Mouse (Mus musculus) midbrain, embryonic 16.5 days (tissue): ENCODE results near the gene Sept10. TPM values are rescaled to one million over a fixed set of nuclear protein-coding genes. Genes with fewer than 3 reads are reported as not detected.

Experiments used
- ATAC-seq: fragments of 200-750 bp; cut with Nextera tagmentation; 2 replicates; pipeline ENCODE4 v1.8.0; 2017; ENCODE audit warnings: moderate TSS enrichment
- H3K27ac ChIP-seq: fragments of 300-500 bp; sonication (generic); 2 replicates; pipeline ENCODE4 v1.5.1; 2014; ENCODE audit warnings: mild to moderate bottlenecking, low read length, mixed read lengths
- H3K27me3 ChIP-seq: fragments of 300-500 bp; sonication (generic); 2 replicates; pipeline ENCODE4 v1.6.1; 2014; ENCODE audit warnings: low read depth, low read length, mixed read lengths; ENCODE audit not compliant: control insufficient read depth, insufficient read depth
- H3K36me3 ChIP-seq: fragments of 300-500 bp; sonication (generic); 2 replicates; pipeline ENCODE4 v1.6.1; 2014; ENCODE audit warnings: mild to moderate bottlenecking, low read length, moderate library complexity, mixed read lengths; ENCODE audit not compliant: control insufficient read depth, insufficient read depth
- H3K4me1 ChIP-seq: fragments of 300-500 bp; sonication (generic); 2 replicates; pipeline ENCODE4 v1.6.1; 2014; ENCODE audit warnings: mild to moderate bottlenecking, low read length, mixed read lengths; ENCODE audit not compliant: control insufficient read depth, insufficient read depth
- H3K4me2 ChIP-seq: fragments of 300-500 bp; sonication (generic); 2 replicates; pipeline ENCODE4 v1.6.1; 2014; ENCODE audit warnings: mild to moderate bottlenecking, low read length, mixed read lengths
- H3K4me3 ChIP-seq: fragments of 300-500 bp; sonication (generic); 2 replicates; pipeline ENCODE4 v1.5.1; 2014; ENCODE audit warnings: low read depth, mild to moderate bottlenecking, low read length, moderate library complexity, mixed read lengths
- H3K9ac ChIP-seq: fragments of 300-500 bp; sonication (generic); 2 replicates; pipeline ENCODE4 v1.6.1; 2014; ENCODE audit warnings: low read depth, low read length, mixed read lengths
- H3K9me3 ChIP-seq: fragments of 300-500 bp; sonication (generic); replicated peaks from 2 replicates; pipeline ENCODE4 v1.6.1; 2014; ENCODE audit warnings: mild to moderate bottlenecking, low read length, mixed read lengths; ENCODE audit not compliant: control insufficient read depth, poor library complexity, severe bottlenecking
- WGBS: fragments of 180-500 bp; shearing (Covaris S2); extraction: QIAGEN DNeasy Blood & Tissue Kit; methylation state at CpG from one replicate; pipeline ENCODE4 v1.1.7; 2014; 5-methylcytosine and 5-hydroxymethylcytosine counted together
- polyA plus RNA-seq: library from polyadenylated mRNA; unstranded; fragments of >200 nt; fragmentation: Nextera tagmentation; extraction: Ambion mirVana; gene quantifications from 2 replicates; pipeline ENCODE4 v1.2.1, GENCODE M21; 2015

Sept10 gene
- polyA plus RNA-seq, 1 experiment from 2014 or later: 10.4 TPM

DNA sequence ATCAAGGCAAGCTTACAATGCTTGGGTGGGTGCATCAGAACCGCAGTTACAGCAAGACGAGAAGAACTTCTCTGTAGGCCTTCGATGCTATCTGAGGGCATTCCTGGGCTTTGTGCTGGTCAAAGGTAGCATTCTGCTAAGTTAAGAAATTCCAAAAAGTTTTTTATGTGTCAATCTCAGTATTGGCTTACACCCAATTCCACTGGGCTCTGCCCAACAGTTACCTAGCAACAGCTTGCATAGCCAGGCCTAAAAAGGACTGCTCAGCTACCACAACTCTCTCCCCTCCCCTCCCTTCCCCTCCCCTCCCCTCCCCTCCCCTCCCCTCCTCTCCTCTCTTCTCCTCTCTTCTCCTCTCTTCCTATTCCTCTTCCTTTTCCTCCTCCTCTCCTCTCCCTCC is 40.0 kb upstream of the Sept10 start:
- Histone ChIP-seq H3K4me1 (no peaks in the 10 kb centered on the region; the same call in 1 of the 2 replicates), H3K4me3 (no peak overlapping the region), H3K27me3 (no peaks in the 10 kb centered on the region), H3K9ac (no peak overlapping the region), H3K4me2 (no peak overlapping the region), H3K27ac (no peak overlapping the region), H3K36me3 (no peaks in the 10 kb centered on the region), H3K9me3 (no peaks in the 10 kb centered on the region)
- ATAC-seq: no peak
- WGBS: 59% methylated on average over 3 of the region's 3 CpGs

DNA sequence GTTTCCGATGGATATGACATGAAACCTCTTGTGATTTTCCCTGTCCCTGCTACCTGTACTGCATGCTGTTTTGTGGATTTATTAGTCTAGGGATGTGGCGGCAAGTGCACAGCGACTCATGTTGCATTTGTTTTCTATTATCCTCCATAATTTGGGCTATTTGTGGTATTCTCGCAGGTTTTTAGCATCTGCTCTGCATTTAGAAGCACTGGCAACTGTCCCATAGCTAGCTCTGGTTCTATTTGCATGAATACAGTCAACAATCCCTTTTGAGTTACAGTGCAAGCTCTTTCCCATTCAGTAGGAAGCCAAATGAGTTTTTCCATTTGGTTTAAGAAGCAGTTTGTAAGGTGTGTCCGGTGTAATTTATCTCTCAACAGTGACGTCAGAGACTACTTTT is 37.9 kb upstream of the Sept10 start:
- no peak for ATAC-seq
- Histone ChIP-seq H3K4me1 (no peaks in the 10 kb centered on the region; the same call in 1 of the 2 replicates), H3K36me3 (no peaks in the 10 kb centered on the region), H3K4me3 (no peak overlapping the region), H3K9me3 (no peaks in the 10 kb centered on the region), H3K27me3 (no peaks in the 10 kb centered on the region), H3K27ac (no peak overlapping the region), H3K4me2 (no peak overlapping the region), H3K9ac (no peak overlapping the region)
- WGBS: 83% methylated on average over 6 of the region's 6 CpGs

DNA sequence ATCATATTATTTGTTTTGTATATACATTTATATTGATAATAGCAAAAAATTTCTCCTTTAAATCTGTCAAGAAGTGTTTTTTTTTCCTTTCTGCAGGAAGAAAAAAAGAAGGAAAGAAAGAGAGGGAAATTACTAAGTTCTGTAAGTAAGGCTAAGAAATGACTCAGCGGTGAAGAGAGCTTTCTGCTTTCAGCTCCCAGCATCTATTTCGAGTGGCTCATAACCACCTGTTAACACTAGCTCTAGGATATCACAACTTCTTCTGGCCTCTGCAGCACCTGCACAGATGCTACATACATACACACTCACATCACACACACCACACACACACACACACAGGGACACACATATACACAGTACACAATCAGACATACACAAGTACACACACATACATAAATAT is 34.9 kb upstream of the Sept10 start:
- 92% methylated on average over 2 of the region's 2 CpGs for WGBS

DNA sequence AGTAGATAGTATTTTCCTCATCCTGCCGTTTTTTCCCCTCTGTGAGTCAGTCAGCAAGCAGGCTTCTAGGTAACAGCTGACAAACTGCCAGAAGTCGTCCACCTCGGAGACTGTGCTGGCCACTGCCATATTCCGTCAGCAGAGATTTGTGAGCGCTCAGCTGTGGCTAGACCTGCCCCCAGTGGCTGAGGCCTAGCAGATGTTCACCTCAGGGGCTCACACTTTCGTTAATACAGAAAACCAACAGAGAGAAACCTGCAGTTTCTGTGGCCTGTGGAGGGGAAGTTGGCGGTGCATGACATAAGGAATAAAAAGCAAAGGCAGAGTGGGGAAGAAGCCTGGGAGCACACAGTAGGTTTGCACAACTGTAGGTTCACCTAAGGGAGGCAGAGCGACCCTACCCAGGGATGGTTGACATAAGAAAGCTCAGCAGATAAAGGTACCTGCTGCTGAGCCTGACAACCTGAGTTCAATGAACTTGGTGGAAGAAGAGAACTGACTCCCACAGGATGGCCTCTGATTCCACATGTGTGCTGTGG is 32.0 kb upstream of the Sept10 start:
- no peak for ATAC-seq

More for the DNA sequence above, 34.9 kb upstream of the Sept10 start:
- Histone ChIP-seq H3K36me3 (no peaks in the 10 kb centered on the region), H3K27ac (no peak overlapping the region), H3K4me3 (no peak overlapping the region), H3K4me1 (no peaks in the 10 kb centered on the region), H3K4me2 (no peak overlapping the region), H3K27me3 (no peaks in the 10 kb centered on the region), H3K9me3 (no peaks in the 10 kb centered on the region), H3K9ac (no peak overlapping the region)
- no peak for ATAC-seq

DNA sequence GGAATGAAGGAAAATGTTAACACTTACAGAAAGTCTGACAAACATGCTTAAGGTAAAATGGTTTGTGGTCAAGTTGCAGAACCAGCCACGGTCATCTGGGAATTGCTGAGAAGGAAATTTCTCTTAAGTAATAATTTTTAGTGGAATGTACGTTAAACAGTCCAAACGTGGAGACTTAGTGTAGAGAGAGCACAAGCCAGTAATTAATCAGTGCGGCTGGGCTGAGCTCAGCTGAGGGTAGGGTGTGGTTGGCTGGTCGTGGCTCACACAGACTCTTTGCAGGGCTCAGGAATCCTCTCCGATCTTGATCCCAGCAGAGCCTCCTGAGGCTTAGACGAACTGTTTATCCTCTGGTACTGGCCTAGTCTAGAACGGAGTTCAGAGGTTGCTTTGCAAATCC is 30.7 kb upstream of the Sept10 start:
- Histone ChIP-seq H3K9ac (no peak overlapping the region), H3K9me3 (0 out of 2 replicates have a peak, but pooled peaks cover 2% of the 10 kb centered on the region), H3K4me3 (no peak overlapping the region), H3K36me3 (no peaks in the 10 kb centered on the region), H3K27me3 (no peaks in the 10 kb centered on the region), H3K4me1 (no peaks in the 10 kb centered on the region), H3K27ac (no peak overlapping the region), H3K4me2 (no peak overlapping the region)
- no peak for ATAC-seq
- WGBS: 79% methylated on average over 8 of the region's 8 CpGs

More for the DNA sequence above, 32.0 kb upstream of the Sept10 start:
- no peak overlapping the region for H3K27ac ChIP-seq
- no peaks in the 10 kb centered on the region for H3K4me1 ChIP-seq
- no peak overlapping the region for H3K4me2 ChIP-seq
- H3K9ac ChIP-seq: no peak overlapping the region
- no peaks in the 10 kb centered on the region for H3K36me3 ChIP-seq
- H3K27me3 ChIP-seq: no peaks in the 10 kb centered on the region
- 73% methylated on average over 8 of the region's 8 CpGs for WGBS
- no peak overlapping the region for H3K4me3 ChIP-seq
- 0 out of 2 replicates have a peak, but pooled peaks cover 2% of the 10 kb centered on the region for H3K9me3 ChIP-seq

DNA sequence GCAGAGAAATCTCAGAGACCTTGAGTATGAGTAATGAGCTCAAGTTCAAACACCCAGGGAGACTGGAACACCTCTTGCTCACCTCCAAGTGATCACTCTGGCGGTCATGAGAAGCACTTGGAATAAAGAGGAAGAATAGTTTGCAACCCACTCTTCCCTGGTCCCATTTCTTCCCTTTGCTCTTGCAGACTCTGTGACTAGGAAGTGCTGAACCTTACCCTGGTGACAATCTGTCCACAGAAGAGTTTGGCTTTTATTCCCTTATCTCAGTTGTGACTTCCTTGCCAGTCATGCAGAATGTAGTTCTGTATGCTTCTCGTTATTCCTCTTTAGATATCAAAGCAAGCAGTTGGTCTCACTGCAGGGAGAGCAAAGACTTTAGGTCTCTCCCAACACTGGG is 30.3 kb upstream of the Sept10 start:
- Histone ChIP-seq H3K27me3 (no peaks in the 10 kb centered on the region), H3K27ac (no peak overlapping the region), H3K9me3 (0 out of 2 replicates have a peak, but pooled peaks cover 2% of the 10 kb centered on the region), H3K4me1 (no peaks in the 10 kb centered on the region), H3K9ac (no peak overlapping the region), H3K4me3 (no peak overlapping the region), H3K36me3 (no peaks in the 10 kb centered on the region), H3K4me2 (no peak overlapping the region)
- no peak for ATAC-seq
- WGBS: 86% methylated on average over 2 of the region's 2 CpGs

DNA sequence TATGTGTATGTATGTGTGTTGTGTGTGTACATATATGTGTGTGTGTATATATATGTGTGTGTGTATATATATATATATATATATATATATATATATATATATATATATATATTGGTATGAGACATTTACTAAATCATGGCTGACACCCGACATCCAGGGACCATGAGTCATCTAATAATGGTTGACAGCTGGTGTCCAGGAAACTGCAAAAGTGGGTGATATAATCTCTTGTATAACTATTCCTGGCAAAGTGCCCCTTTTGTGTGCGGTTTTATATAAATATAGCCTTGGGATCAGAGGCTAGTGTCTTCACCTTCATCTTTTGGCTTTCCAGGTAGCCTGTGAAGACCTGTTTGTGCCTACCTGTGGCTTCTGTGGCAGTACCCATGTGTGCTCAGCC is 29.0 kb upstream of the Sept10 start:
- WGBS: 93% methylated on average over 2 of the region's 2 CpGs
- no peaks in the 10 kb centered on the region for H3K27me3 ChIP-seq
- H3K4me3 ChIP-seq: no peak overlapping the region
- no peaks in the 10 kb centered on the region for H3K4me1 ChIP-seq
- H3K4me2 ChIP-seq: no peak overlapping the region
- 0 out of 2 replicates have a peak, but pooled peaks cover 2% of the 10 kb centered on the region for H3K9me3 ChIP-seq
- ATAC-seq: no peak
- H3K36me3 ChIP-seq: no peaks in the 10 kb centered on the region
- H3K9ac ChIP-seq: no peak overlapping the region
- no peak overlapping the region for H3K27ac ChIP-seq

DNA sequence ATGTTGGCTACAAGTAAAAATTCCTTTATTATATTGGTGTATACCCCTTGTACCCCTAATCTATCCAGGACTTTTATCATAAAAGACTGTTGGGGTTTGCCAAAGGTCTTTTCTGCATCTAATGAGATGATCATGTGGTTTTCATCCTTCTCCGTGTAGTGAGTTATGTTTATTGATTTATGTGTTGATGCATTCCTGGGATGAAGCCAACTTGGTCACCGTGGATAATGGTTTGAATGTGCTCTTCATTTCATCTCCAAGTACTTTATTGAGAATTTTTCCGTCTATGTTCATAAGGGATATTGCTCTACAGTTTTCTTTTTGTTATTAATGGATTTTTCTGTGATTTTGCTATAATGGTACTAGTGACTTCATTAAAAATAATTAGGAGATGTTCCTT is 27.9 kb upstream of the Sept10 start:
- 83% methylated on average over 3 of the region's 3 CpGs for WGBS
- ATAC-seq: no peak

DNA sequence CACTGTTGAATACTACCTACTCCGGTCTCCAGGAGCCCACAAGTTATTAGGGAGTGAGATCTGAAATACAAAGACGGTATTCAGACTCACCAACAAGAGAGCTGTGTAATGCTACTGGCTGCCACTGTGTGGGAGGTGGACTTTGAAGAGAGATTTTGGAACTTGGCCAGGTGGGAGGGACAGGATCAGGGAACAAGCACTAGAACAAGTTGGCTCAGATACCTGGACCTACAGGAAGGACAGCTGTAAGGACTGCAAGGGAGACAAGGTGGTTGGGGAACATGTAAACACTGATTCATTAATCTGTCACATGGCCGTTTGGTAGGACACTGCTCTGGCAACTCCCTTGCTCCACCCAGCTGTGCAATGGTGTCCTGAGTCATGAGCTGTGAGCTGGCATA is 19.5 kb upstream of the Sept10 start:
- Histone ChIP-seq H3K27me3 (no peaks in the 10 kb centered on the region), H3K27ac (no peak overlapping the region), H3K4me1 (no peaks in the 10 kb centered on the region), H3K9ac (no peak overlapping the region), H3K4me2 (no peak overlapping the region), H3K36me3 (no peaks in the 10 kb centered on the region), H3K9me3 (no peaks in the 10 kb centered on the region), H3K4me3 (no peak overlapping the region)
- WGBS: 58% methylated on average over 3 of the region's 3 CpGs
- ATAC-seq: no peak

More for the DNA sequence above, 27.9 kb upstream of the Sept10 start:
- Histone ChIP-seq H3K27ac (no peak overlapping the region), H3K9me3 (0 out of 2 replicates have a peak, but pooled peaks cover 2% of the 10 kb centered on the region), H3K27me3 (no peaks in the 10 kb centered on the region), H3K4me3 (no peak overlapping the region), H3K4me1 (no peaks in the 10 kb centered on the region), H3K4me2 (no peak overlapping the region), H3K36me3 (no peaks in the 10 kb centered on the region), H3K9ac (no peak overlapping the region)
